Mouse (Mus musculus) embryonic stem cell, embryonic (primary cell): ENCODE measurements around the gene Mgat4d.

Source experiments
- CTCF ChIA-PET, 4 experiments: fragments of 300-600 bp in 2 of 4; fragments of 350-600 bp in 2 of 4; sonication (Branson Sonifier 250); formaldehyde crosslinking; loops; one replicate each; lab custom pipeline; 2022; ENCODE audit warnings: inconsistent platforms in 2 of 4; lab: Charles Lee
- POLR2A ChIA-PET, 4 experiments: fragments of 300-600 bp in 2 of 4; fragments of 350-600 bp in 2 of 4; sonication (Branson Sonifier 250); formaldehyde crosslinking; loops; one replicate each; lab custom pipeline; 2022; ENCODE audit warnings: antibody characterized with exemption in 4 of 4, inconsistent platforms in 1 of 4; lab: Charles Lee

The Mgat4d gene

GRCm38 (mm10) chr8:83363156-83363769 is 15.0 kb downstream of the Mgat4d start:
- ChIA-PET CTCF (interaction anchor here in 3 of 4 experiments (0.5 to 1.0 kb wide), 4 partner anchors 21 to 1155 kb away, joined by 3 to 7 read pairs (median 3); partner anchors contain the start of gene Asf1b (in 1 of the 3)), POLR2A (no interaction called here)

GRCm38 (mm10) chr8:83377231-83377630 is 29.0 kb downstream of the Mgat4d start:
- POLR2A ChIA-PET = no interaction called here
- CTCF ChIA-PET = no interaction called here

- ChIA-PET POLR2A (interaction anchor here in 1 of 4 experiments (0.7 kb wide), 1 partner anchor 47 kb away, joined by 7 read pairs; no protein-coding TSS in a partner anchor), CTCF (no interaction called here)
Measured at GRCm38 (mm10) chr8:83380141-83380540, 31.9 kb downstream of the Mgat4d start.

DNA sequence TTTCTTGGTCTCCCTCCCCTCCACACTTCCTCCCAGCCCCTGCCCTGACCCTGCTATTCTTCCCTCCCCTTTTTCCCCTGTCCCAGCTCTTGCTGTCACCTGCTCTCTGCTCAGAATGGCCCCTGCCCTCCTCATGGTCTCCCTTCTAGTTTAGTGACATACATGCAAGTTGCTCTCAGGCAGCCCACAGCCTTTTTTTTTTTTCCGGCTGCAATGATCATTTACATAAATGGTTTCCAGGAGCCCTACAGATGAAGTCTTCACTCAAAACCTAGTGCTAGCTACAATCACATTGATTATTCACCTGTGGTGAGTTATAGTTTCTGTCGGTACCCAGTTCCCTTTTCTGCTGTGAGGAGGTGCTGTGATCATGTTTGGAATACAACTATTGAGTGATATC is 32.7 kb downstream of the Mgat4d start:
- ChIA-PET POLR2A (interaction anchor here in 2 of 4 experiments (0.6 to 1.1 kb wide), 3 partner anchors 10 to 406 kb away, joined by 3 read pairs; no protein-coding TSS in a partner anchor), CTCF (interaction anchor here in 2 of 4 experiments (0.6 to 0.7 kb wide), 3 partner anchors 23 to 117 kb away, joined by 3 to 5 read pairs (median 5); no protein-coding TSS in a partner anchor)

- ChIA-PET CTCF (interaction anchor here in 1 of 4 experiments (0.6 kb wide), 1 partner anchor 24 kb away, joined by 3 read pairs; no protein-coding TSS in a partner anchor), POLR2A (interaction anchor here in 2 of 4 experiments (0.5 to 1.3 kb wide), 2 partner anchors 109 to 218 kb away, joined by 3 read pairs; partner anchors contain the start of gene Tbc1d9 (in 1 of the 2))
Measured at GRCm38 (mm10) chr8:83382850-83383249, 34.6 kb downstream of the Mgat4d start.

DNA sequence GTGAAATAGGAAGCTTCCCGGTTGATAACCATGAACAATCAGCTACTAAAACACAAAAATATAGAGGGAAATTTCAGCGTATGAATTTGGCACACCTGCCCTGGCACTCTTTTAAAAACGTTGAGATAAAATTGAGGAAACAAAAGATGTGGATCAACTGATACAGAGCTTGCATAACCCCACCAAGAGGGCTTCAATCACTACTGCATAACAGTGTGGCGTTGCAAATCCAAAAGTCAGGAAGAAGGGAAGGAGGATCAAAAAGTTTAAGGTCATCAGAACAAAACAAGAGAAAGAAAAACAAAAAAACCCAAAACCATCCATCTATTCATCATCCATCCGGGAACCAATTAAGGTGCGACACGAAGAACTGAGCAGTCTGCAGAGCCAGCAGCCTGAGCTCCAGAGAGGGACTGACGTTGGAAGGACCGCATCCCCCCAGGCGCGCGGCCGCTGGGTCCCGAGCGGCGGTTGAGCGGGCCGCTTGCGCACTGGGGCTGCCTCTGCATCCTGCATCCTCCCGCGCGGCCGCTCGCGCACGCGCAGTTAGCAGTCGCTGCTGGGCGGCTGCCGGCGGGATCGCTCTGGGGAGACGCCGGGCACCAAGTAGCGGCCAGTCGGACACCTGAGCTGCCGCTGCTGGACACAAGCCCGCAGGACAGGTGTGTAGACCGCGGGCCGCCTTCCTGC is 41.2 kb downstream of the Mgat4d start, which contains the start of gene Clgn:
Gene Clgn (plus strand): TSS at position 552 of the 690 bp plus-strand sequence.
- CTCF ChIA-PET = interaction anchor here in 1 of 4 experiments (1.0 to 1.7 kb wide), 2 partner anchors 18 to 129 kb away, joined by 4 read pairs; no protein-coding TSS in a partner anchor
- POLR2A ChIA-PET = interaction anchor here in 1 of 4 experiments (0.8 to 1.7 kb wide), 3 partner anchors 10 to 29 kb away, joined by 3 read pairs; no protein-coding TSS in a partner anchor

DNA sequence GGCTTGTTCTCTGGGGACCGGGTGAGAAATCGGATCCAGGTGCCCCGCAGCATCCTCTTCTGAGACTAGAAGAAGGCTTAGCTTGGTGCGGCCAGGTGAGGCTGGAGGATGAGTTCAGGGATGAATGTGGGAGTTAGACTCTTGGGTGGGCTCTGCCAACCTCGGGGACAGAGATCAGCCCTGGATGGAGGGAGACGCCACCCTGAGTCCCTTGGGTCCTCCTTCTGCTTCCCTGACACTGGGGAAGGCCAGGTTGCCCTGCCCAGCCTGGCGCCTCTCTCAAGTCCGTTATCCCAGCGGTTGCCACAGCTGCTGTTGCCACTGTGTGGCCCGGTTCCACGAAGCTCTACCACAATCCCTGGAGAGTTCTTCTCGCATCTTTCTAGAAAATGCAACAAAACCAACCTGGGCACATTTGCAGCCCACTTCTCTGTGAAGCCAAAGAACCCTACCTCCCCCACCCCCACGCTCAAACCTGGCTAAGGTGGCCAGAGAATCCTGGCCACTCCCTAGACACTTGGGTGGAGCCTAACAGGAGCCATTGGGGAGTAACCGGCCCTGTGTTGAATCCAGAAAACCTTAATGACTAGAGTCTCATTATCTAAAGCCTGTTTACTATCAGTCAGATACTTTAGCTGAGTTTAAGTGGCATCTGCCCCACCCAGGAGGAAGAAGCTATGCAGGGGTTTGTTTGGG is 41.9 kb downstream of the Mgat4d start:
- POLR2A ChIA-PET = interaction anchor here in 2 of 4 experiments (0.6 to 1.7 kb wide), 5 partner anchors 8 to 525 kb away, joined by 3 to 4 read pairs (median 3); no protein-coding TSS in a partner anchor
- CTCF ChIA-PET = interaction anchor here in 1 of 4 experiments (1.0 to 1.7 kb wide), 2 partner anchors 17 to 129 kb away, joined by 4 read pairs; no protein-coding TSS in a partner anchor

GRCm38 (mm10) chr8:83392521-83392920 is 44.2 kb downstream of the Mgat4d start:
- CTCF ChIA-PET = interaction anchor here in 3 of 4 experiments (0.6 to 1.2 kb wide), 5 partner anchors 15 to 69 kb away, joined by 3 to 14 read pairs (median 3); no protein-coding TSS in a partner anchor
- POLR2A ChIA-PET = interaction anchor here in 2 of 4 experiments (0.6 to 1.1 kb wide), 3 partner anchors 64 to 226 kb away, joined by 3 to 7 read pairs (median 3); partner anchors contain the start of genes Dnajb1 (in 1 of the 2), Gm10645 (in 1 of the 2) and Tecr (in 1 of the 2)

GRCm38 (mm10) chr8:83394325-83394724 is 46.1 kb downstream of the Mgat4d start:
- CTCF ChIA-PET = no interaction called here

GRCm38 (mm10) chr8:83396680-83397079 is 48.4 kb downstream of the Mgat4d start:
- ChIA-PET CTCF (no interaction called here), POLR2A (no interaction called here)

More at GRCm38 (mm10) chr8:83394325-83394724, 46.1 kb downstream of the Mgat4d start:
- POLR2A ChIA-PET = no interaction called here

DNA sequence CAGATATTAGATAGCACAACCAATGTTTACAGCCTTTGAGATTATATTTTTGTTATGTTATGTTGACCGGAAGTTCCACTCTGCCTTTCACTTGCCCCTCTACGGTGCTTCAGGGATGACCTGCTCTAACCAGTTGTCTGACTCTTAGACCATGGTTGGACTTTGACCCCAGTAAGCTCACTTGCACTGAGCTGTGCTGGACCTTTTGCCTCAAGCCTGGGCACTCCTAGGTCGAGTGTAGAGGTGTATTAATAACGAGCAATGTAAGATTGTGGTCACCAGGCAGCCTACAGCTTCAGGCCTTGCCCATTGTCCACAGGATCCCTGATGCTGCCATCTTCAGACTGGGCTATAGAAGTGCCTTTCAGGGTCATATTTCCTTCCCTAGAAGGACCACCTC is 49.5 kb downstream of the Mgat4d start:
- CTCF ChIA-PET = no interaction called here
- POLR2A ChIA-PET = no interaction called here

GRCm38 (mm10) chr8:83405548-83405947 is 57.3 kb downstream of the Mgat4d start:
- POLR2A ChIA-PET = interaction anchor here in 1 of 4 experiments (0.6 kb wide), 1 partner anchor 241 kb away, joined by 3 read pairs; the partner anchor contains the start of gene Tbc1d9

GRCm38 (mm10) chr8:83406836-83407235 is 58.6 kb downstream of the Mgat4d start:
- ChIA-PET CTCF (interaction anchor here (0.6 to 1.5 kb wide), 12 partner anchors 9 to 616 kb away, joined by 3 to 7 read pairs (median 4); partner anchors contain the start of gene Clgn (in 1 of the 4)), POLR2A (interaction anchor here in 1 of 4 experiments (0.6 to 0.9 kb wide), 2 partner anchors 17 to 630 kb away, joined by 3 to 6 read pairs; partner anchors contain the start of gene Clgn)

More at GRCm38 (mm10) chr8:83405548-83405947, 57.3 kb downstream of the Mgat4d start:
- CTCF ChIA-PET = interaction anchor here in 1 of 4 experiments (0.5 to 1.7 kb wide), 2 partner anchors 145 to 146 kb away, joined by 4 read pairs; no protein-coding TSS in a partner anchor

- POLR2A ChIA-PET = interaction anchor here in 1 of 4 experiments (0.8 to 1.2 kb wide), 2 partner anchors 9 to 158 kb away, joined by 3 read pairs; partner anchors contain the start of gene Ndufb7
- CTCF ChIA-PET = interaction anchor here (0.6 to 2.5 kb wide), 11 partner anchors 17 to 616 kb away, joined by 3 to 9 read pairs (median 4); partner anchors contain the start of genes Dnajb1 (in 1 of the 4) and Tecr (in 1 of the 4)
Measured at GRCm38 (mm10) chr8:83408496-83408895, 60.2 kb downstream of the Mgat4d start.

DNA sequence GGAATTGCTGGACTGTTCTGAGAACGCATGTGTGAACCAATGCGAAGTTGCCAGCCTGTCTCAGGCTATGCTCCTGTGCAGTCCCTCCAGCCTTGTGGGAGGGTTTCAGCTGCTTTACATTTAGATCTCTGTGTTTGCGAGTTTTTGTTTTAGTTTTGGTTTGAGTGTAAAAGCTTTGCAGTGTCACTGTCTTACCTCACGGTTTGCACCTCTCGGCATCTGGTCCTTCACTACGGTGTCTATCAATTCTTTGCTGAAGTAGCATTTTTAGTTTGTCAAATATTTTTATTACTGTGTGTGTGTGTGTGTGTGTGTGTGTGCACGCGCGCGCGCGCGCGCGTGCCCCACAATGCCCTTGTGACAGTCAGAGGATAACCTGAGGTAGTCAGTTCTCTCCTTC is 68.6 kb downstream of the Mgat4d start:
- ChIA-PET POLR2A (interaction anchor here in 2 of 4 experiments (0.6 to 1.3 kb wide), 3 partner anchors 8 to 297 kb away, joined by 3 read pairs; no protein-coding TSS in a partner anchor), CTCF (interaction anchor here in 2 of 4 experiments (0.6 to 1.5 kb wide), 7 partner anchors 10 to 594 kb away, joined by 3 to 7 read pairs (median 4); partner anchors contain the start of gene Rnf150 (in 1 of the 2))

DNA sequence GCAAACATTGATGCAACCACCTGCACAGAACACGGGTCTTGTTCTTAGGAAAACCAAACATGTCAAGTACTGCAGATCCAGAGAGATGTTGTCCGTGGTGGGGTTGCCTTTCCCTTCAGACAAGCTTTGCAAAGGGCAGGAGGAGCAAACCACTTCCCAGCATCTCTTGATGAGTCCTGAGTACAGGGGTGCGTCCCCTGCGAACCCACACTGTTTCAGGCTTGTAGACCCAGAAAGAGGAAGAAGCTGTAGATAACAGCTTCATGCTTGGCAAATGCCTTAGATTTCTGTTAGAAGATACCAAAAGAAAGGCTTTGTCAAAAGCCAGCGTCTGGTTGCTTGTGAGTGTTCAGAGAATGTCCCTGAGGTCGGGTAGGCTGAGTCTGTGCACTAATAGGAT is 69.7 kb downstream of the Mgat4d start:
- ChIA-PET POLR2A (interaction anchor here in 1 of 4 experiments (0.9 kb wide), 1 partner anchor 30 kb away, joined by 3 read pairs; no protein-coding TSS in a partner anchor), CTCF (interaction anchor here in 2 of 4 experiments (0.6 to 1.5 kb wide), 2 partner anchors 33 to 158 kb away, joined by 4 read pairs; no protein-coding TSS in a partner anchor)

DNA sequence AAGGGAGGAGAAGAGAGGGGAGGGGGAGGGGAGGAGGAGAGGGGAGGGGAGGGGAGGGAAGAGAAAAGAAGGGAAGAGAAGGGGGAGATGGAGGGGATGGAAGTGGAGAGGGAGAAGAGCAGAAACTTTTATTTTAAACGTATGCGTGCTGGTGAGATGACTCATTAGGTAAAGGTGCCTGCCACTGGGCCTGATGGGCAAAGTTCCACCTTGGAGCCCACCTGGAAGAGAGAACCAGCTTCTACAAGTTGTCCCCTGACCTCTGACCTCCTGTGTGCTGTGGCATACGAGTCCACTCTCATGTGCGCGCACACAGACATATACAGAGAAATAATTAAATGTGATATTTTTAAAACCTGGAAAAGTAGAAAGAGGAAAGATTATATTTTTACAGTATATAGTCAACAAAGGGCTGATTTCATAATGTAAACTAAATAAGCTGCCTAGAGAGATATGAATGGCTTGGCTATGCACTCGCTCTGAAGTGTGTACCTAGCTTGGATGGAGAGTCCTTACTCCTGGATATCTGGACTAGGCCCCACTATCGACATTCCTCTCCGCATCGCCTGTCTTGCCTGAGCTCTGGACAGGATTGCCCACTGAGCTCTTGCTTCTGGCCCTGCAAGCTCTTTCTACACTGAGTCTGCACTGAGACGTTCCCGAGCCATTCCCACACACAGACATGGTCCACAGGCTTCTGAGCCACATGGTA is 70.7 kb downstream of the Mgat4d start:
- CTCF ChIA-PET = no interaction called here
- POLR2A ChIA-PET = no interaction called here
